Comparison of ENCODE assay signal across 9 mouse cellular contexts in the genomic region with DNA sequence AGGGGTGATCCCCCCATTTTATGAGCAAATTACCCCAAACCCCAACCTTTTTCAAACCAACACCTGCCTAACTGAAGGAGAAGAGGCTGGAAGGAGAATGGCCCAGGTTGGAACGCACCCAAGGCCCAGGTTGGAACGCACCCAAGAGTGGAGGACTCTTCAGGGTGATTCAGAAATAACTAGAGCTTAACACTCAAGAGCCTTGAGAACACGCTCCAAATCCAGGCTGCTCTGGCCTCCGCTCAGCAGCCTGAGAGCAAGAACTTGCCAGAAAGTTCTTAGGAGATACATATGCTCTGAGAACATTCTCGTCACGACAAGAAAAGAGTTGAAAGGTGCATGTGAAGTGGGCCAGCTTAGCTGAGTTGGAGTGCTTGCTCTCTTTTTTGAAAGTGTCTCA. TPM values are rescaled to one million over a fixed set of nuclear protein-coding genes. Genes with fewer than 3 reads are reported as not detected.
DNase-seq lines count a peak whose midpoint lies in the region; ATAC-seq lines count a peak whose summit lies in the region.
"Had no signal": no experiment of that assay in that cellular context is flagged by ENCODE, and none has a peak within 500 bp of the region (broad histone marks: within the 10 kb centered on the region; RNA-seq: fewer than 3 reads in every experiment).

No protein-coding gene starts in this region.

- WGBS in heart, embryonic 12.5 days, result 70% methylated on average over 6 of the region's 6 CpGs

- H3K27ac ChIP-seq in heart, embryonic 12.5 days (ENCODE audit: poor library complexity, severe bottlenecking), result no peak overlapping the region
- H3K27ac ChIP-seq: midbrain, embryonic 12.5 days had no signal

- ATAC-seq in heart, embryonic 12.5 days (ENCODE audit: insufficient number of reproducible peaks, low FRiP score), result no peak

- H3K4me1 ChIP-seq in heart, embryonic 12.5 days (replicated peaks), result peaks cover 5% of the 10 kb centered on the region

- H3K4me2 ChIP-seq in heart, embryonic 12.5 days, result no peak overlapping the region
- H3K4me2 ChIP-seq: midbrain, embryonic 12.5 days had no signal

- H3K27me3 ChIP-seq in heart, embryonic 12.5 days (replicated peaks), result peaks cover 15% of the 10 kb centered on the region

- intact Hi-C loops in left cerebral cortex, postnatal 25 days (cut with DNase I), result no loop called here

- no peak overlapping the region for H3K4me3 ChIP-seq in heart, embryonic 12.5 days
- H3K4me3 ChIP-seq: midbrain, embryonic 12.5 days had no signal

- no peaks in the 10 kb centered on the region for H3K9me3 ChIP-seq in heart, embryonic 12.5 days (replicated peaks)
- H3K9me3 ChIP-seq: midbrain, embryonic 12.5 days had no signal

- H3K9ac ChIP-seq in heart, embryonic 12.5 days, result no peak overlapping the region
- H3K9ac ChIP-seq: midbrain, embryonic 12.5 days had no signal

- H3K36me3 ChIP-seq in heart, embryonic 12.5 days, result no peaks in the 10 kb centered on the region
- H3K36me3 ChIP-seq: midbrain, embryonic 12.5 days had no signal

- peak; percentile 72 to 86 for DNase-seq in heart, adult 18-20 months
- DNase-seq in adrenal gland, adult 2 months, result peak; percentile 87
- peak; percentile 60 for DNase-seq in gastrocnemius, postnatal 10 days
- peak; percentile 7 to 62 for DNase-seq in left cerebral cortex, postnatal 25 days (ENCODE audit: low spot score in 2 of 2)
- DNase-seq in right cerebral cortex, adult 2 months (ENCODE audit: low spot score in 2 of 2), result peak; percentile 10 to 25
- DNase-seq in spleen, adult 12 weeks (ENCODE audit: low spot score), result no peak
- no peak for DNase-seq in thymus, postnatal 36 days

RNA-seq across cellular contexts. Expression of a gene that starts 25.5 kb away (rescaled TPM):
- under 1 TPM in 1 of 2 experiments, not detected in 1; 0.08 TPM for total RNA-seq in heart, adult 18-20 months (2021)
- 0.27 and 0.52 TPM in 2 replicates for polyA plus RNA-seq in heart, embryonic 12.5 days (2016; fragmentation: Nextera tagmentation; extraction: Ambion mirVana)
- not detected for total RNA-seq in adrenal gland, adult 2 months (2021)
- polyA plus RNA-seq in adrenal gland, adult 2 months (2012; rRNA removed), result 0.29 and 0.51 TPM in 2 replicates
- total RNA-seq in gastrocnemius, postnatal 10 days (2021), result under 1 TPM in 1 of 2 experiments, not detected in 1; 0.05 TPM
- 1 to 10 TPM; 2.3 to 2.5 TPM for total RNA-seq in left cerebral cortex, postnatal 25 days (2021)

Comparison
In these comparisons a context has a peak if more than half of its experiments do, and no peak if none do; other contexts are left out.
1. DNase-seq: peak in heart, adult 18-20 months (2 of 2), adrenal gland, adult 2 months (single experiment), gastrocnemius, postnatal 10 days (single experiment), left cerebral cortex, postnatal 25 days (2 of 2) and right cerebral cortex, adult 2 months (2 of 2); none in spleen, adult 12 weeks (single experiment) and thymus, postnatal 36 days (0 of 2).